Mouse (Mus musculus): Measurements from ENCODE around the gene Pbx1. TPM values are rescaled to one million over a fixed set of nuclear protein-coding genes. Genes with fewer than 3 reads are reported as not detected.
"Not testable (repeated sequence)": the region's sequence is repeated elsewhere in the genome, so short reads cannot be mapped to it uniquely, and the experiment has no call there.

Gene Pbx1
- 133 and 332 TPM in 2 replicates for polyA plus RNA-seq (2012; ENCODE audit: insufficient read depth, insufficient read length, low replicate concordance, missing spikeins)

DNA sequence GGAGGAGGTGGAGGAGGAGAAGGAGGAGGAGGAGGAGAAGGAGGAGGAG, at the start of gene Pbx1:
TSS of gene Pbx1 (minus strand) at position 39 of the 49 bp plus-strand sequence.
- H3K27ac ChIP-seq (ENCODE audit: insufficient read depth, low read depth, low read length): peak within 1 kb of the TSS; percentile 99
- H3K4me1 ChIP-seq (ENCODE audit: control insufficient read depth, insufficient read depth, low read length): not testable (repeated sequence)
- peak within 1 kb of the TSS; percentile 95 for H3K4me3 ChIP-seq (ENCODE audit: insufficient read depth, low read depth, low read length)

DNA sequence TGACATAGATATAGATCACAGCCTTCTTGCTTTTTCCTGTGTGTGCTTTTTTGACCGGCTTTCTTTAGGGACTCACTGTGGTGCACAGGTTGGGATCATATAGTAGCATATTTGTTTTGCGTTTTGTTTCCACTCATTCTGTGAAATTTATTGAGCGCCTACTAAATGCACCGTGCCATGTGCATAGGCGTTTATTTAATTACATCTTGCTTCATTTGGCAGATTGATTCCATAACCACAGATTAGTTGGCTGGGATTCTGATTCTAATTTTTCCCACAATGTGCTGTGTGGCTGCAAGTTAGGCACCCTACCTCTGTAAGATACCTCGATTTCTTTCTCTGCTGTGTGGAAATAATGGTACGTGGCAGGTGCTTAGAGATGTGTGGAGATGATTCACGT, 47.6 kb upstream of the Pbx1 start:
- Histone ChIP-seq H3K4me3 (ENCODE audit: insufficient read depth, low read depth, low read length) (no peak overlapping the region), H3K27ac (ENCODE audit: insufficient read depth, low read depth, low read length) (no peak overlapping the region), H3K4me1 (ENCODE audit: control insufficient read depth, insufficient read depth, low read length) (peaks cover 11% of the 10 kb centered on the region; the same call in 1 of the 2 replicates)
- no peak for TF ChIP-seq CTCF (IDR thresholded peaks at IDR 0.05; ENCODE audit: insufficient read depth, low read depth, low read length)
- TF ChIP-seq POLR2A (IDR thresholded peaks at IDR 0.05; ENCODE audit: insufficient read depth, low read depth, low read length): no peak
- WGBS: 71% methylated on average over 8 of the region's 8 CpGs

DNA sequence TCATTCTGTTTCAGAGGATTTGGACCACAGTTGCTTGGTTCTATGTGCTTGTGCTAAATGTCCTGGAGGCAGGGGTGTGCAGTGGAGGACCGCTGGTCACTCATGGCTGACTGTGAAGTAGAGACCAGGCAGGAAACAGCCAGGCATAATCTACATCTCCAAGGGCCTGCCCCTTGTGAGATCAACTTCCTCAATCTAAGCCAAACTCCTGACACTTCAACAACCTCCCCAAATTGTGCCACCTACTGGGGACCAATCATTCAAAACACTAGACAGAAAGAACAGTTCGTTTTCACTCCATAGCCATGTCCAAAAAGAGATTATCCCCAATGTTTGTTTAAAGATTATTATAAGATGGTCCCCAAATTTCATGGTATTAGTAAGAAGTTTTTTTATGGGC, 46.8 kb upstream of the Pbx1 start:
- Histone ChIP-seq H3K4me1 (ENCODE audit: control insufficient read depth, insufficient read depth, low read length) (peaks cover 11% of the 10 kb centered on the region; the same call in 1 of the 2 replicates), H3K27ac (ENCODE audit: insufficient read depth, low read depth, low read length) (no peak overlapping the region), H3K4me3 (ENCODE audit: insufficient read depth, low read depth, low read length) (no peak overlapping the region)
- TF ChIP-seq CTCF (IDR thresholded peaks at IDR 0.05; ENCODE audit: insufficient read depth, low read depth, low read length) (no peak), POLR2A (IDR thresholded peaks at IDR 0.05; ENCODE audit: insufficient read depth, low read depth, low read length) (no peak)
- WGBS: 82% methylated on average over 2 of the region's 2 CpGs

DNA sequence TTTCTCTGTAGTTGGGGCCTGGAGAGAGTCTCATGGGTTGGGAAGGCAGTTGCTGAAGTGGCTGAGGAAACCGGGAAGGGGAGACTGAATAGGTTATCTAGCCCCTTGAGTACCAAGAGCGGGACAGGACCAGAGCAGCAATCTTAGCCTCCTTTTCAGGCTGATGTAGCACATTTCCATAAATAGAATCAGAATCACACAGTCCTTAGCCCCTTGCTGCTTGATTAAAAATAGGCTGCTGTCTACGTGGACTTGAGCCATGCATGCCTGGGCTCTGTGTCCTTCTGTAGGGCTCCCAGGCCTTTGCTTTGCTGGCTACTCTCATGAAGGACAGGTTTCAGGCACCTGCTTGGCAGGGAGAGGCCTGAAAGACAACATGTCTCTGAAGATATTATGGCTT, 44.8 kb upstream of the Pbx1 start:
- Histone ChIP-seq H3K4me3 (ENCODE audit: insufficient read depth, low read depth, low read length) (no peak overlapping the region), H3K4me1 (ENCODE audit: control insufficient read depth, insufficient read depth, low read length) (peaks cover 11% of the 10 kb centered on the region; the same call in 1 of the 2 replicates), H3K27ac (ENCODE audit: insufficient read depth, low read depth, low read length) (no peak overlapping the region)
- 65% methylated on average over 3 of the region's 3 CpGs for WGBS
- TF ChIP-seq POLR2A (IDR thresholded peaks at IDR 0.05; ENCODE audit: insufficient read depth, low read depth, low read length) (no peak), CTCF (IDR thresholded peaks at IDR 0.05; ENCODE audit: insufficient read depth, low read depth, low read length) (no peak)

DNA sequence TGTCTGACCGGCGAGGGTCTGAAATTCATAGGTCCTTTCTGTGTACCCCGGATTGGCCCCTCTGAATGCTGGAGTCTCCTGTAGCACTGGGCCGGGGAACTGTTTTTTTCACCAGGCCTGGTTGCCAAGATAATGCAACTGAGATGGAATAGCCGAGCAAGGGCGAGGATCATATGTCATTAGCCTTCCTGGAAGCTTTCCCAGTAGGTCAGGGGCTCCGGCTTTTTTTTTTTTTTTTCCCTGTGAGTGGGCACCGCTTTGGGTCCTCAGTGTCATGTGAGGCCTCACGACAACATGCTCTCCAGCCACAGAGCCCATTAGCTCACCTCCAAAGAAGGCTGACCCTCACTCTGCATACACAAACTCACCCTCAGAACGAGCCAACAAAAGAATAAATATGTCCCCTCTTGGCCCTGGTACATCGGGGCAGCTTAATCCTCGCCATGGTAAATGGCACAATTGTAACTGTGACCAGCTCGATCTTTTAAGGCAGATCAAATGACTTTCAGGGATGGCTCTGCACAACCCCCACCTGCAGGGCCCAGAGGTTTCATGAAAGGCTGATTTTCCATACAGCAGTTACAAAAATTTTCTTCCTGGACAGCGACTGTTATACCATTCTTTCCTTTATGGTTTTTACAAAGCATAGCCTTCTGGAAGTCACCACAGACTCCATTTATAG, 44.3 kb upstream of the Pbx1 start:
- no peak overlapping the region for H3K27ac ChIP-seq (ENCODE audit: insufficient read depth, low read depth, low read length)
- WGBS: 72% methylated on average over 14 of the region's 14 CpGs
- TF ChIP-seq POLR2A (IDR thresholded peaks at IDR 0.05; ENCODE audit: insufficient read depth, low read depth, low read length): no peak
- H3K4me1 ChIP-seq (ENCODE audit: control insufficient read depth, insufficient read depth, low read length): peaks cover 11% of the 10 kb centered on the region; the same call in 1 of the 2 replicates
- H3K4me3 ChIP-seq (ENCODE audit: insufficient read depth, low read depth, low read length): no peak overlapping the region

DNA sequence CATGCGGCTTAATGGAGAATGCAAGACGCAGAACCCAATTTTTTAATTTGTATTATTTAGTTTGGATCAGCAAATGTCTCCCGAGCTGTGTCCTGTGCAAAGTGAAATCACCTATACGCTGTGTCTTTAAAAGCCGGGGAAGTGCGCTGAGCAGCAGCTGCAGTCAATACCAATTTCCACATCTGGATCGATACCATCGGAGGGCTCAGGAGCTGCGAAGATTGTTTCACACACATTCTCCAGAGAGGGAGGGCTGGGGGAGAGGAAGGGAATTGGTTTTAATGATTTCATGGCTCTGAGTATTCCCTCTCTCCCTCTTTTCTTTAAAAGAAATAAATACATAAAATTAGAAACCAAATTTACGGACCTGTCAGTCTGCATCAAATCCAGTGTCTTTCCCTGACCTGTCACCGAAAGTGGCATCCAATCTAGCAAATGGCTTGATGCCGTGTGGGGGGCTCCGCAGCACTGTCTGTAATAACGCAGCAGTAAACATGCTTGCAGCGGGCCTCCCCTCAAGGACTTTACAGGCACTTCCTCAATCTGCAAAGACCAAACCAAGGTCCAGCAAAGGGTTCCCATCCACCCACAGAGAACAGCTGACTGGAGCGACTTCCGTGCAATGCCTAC, 43.6 kb upstream of the Pbx1 start:
- Histone ChIP-seq H3K4me3 (ENCODE audit: insufficient read depth, low read depth, low read length) (no peak overlapping the region), H3K27ac (ENCODE audit: insufficient read depth, low read depth, low read length) (no peak overlapping the region), H3K4me1 (ENCODE audit: control insufficient read depth, insufficient read depth, low read length) (peaks cover 11% of the 10 kb centered on the region; the same call in 1 of the 2 replicates)
- TF ChIP-seq CTCF (IDR thresholded peaks at IDR 0.05; ENCODE audit: insufficient read depth, low read depth, low read length) (no peak), POLR2A (IDR thresholded peaks at IDR 0.05; ENCODE audit: insufficient read depth, low read depth, low read length) (no peak)
- 79% methylated on average over 17 of the region's 17 CpGs for WGBS

DNA sequence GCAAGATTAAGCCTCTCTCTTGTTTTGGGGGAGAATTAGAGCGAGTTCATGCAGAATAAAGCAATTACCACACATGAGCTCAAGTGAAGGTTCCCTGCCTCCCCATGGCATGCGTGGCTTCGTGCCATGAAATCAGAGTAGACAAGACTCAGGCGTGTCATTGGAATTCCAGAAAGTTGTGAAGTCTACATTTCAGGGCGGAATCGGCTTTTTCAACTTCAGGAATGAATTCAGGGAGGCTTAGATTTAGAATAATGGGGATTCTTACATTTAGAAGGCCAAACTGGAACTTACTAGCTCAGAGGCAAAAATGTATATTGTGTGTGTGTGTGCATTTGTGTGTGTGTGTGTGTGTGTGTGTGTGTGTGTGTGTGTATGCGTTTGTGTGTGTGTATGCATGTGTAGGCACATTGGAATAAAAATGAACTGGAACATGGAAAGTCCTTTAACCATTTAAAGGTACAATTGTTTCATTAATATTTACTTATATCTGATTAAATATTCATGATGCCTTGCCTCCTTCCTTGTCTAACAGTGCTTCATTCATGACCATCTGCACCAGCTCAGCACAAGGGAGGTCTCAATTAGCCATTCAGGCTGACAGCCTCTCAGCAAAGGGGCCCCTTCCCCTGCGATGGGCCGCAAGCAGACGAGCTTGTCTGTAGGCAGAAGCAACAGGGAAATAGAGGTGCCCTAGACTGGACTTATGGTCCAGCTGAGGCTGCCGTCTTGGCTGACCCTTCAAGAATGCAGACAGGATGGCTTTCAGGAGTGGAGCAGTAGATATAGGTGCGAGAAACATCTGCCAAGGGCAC, 41.4 kb upstream of the Pbx1 start:
- 59% methylated on average over 12 of the region's 12 CpGs for WGBS
- Histone ChIP-seq H3K27ac (ENCODE audit: insufficient read depth, low read depth, low read length) (no peak overlapping the region), H3K4me1 (ENCODE audit: control insufficient read depth, insufficient read depth, low read length) (peaks cover 11% of the 10 kb centered on the region; the same call in 1 of the 2 replicates)

DNA sequence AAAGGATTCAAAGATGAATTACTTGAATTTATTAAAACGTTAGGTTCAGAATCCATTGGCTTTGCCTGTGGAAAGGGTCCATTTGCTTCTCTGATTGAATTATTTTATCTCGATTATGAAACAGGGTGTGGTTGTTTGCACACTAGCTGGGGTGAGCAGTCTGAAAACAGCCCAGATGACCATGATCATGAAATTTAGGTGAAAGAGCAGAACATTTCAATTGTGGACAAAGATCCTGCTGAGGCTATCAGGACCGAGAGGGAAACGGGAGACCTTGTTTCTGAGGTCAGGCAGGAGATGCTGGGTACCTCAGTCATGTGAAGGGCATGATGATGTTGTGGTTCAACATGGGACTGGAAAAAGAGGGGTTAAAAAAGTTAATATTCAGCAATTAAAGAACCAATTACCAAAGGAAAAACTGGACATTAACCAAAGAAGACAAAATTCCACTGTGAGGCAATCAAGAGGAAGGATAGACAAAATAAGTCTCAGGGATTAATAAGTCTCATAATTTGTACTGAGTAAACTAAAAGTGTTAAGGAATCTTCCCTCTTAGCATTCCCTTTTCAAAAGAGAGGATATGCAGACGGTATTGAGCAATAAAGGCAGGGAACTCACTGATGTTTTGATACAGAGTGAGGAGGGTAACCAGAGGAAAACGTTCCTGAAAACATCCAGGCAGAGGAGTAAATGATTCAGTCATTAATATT, 40.6 kb upstream of the Pbx1 start:
- 72% methylated on average over 6 of the region's 6 CpGs for WGBS
- no peak for TF ChIP-seq CTCF (IDR thresholded peaks at IDR 0.05; ENCODE audit: insufficient read depth, low read depth, low read length)
- no peak for TF ChIP-seq POLR2A (IDR thresholded peaks at IDR 0.05; ENCODE audit: insufficient read depth, low read depth, low read length)
- Histone ChIP-seq H3K4me1 (ENCODE audit: control insufficient read depth, insufficient read depth, low read length) (peaks cover 11% of the 10 kb centered on the region; the same call in 1 of the 2 replicates), H3K4me3 (ENCODE audit: insufficient read depth, low read depth, low read length) (no peak overlapping the region), H3K27ac (ENCODE audit: insufficient read depth, low read depth, low read length) (no peak overlapping the region)

More for the DNA sequence above, 41.4 kb upstream of the Pbx1 start:
- TF ChIP-seq CTCF (IDR thresholded peaks at IDR 0.05; ENCODE audit: insufficient read depth, low read depth, low read length): no peak
- no peak for TF ChIP-seq POLR2A (IDR thresholded peaks at IDR 0.05; ENCODE audit: insufficient read depth, low read depth, low read length)
- no peak overlapping the region for H3K4me3 ChIP-seq (ENCODE audit: insufficient read depth, low read depth, low read length)

DNA sequence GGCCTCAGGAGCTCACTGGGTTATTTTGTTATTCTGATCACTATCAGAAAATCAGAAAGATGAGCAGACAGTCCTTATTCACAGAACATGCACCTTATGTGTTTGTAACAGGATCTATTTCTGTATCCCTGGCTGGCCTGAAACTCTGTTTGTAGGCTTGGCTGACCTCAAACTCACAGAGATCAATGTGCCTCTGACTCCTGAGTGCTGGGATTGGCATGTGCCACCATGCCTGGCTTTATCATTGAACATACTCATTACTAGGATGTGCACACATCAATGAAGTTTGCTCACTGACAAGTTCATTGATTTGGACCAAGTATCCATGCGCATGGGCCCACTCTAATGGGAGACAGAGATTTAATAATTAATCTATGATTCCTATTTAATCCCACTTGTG, 27.4 kb upstream of the Pbx1 start:
- Histone ChIP-seq H3K4me3 (ENCODE audit: insufficient read depth, low read depth, low read length) (no peak overlapping the region), H3K27ac (ENCODE audit: insufficient read depth, low read depth, low read length) (no peak overlapping the region), H3K4me1 (ENCODE audit: control insufficient read depth, insufficient read depth, low read length) (peaks cover 3% of the 10 kb centered on the region)
- TF ChIP-seq POLR2A (IDR thresholded peaks at IDR 0.05; ENCODE audit: insufficient read depth, low read depth, low read length): no peak
- no peak for TF ChIP-seq CTCF (IDR thresholded peaks at IDR 0.05; ENCODE audit: insufficient read depth, low read depth, low read length)
- WGBS: 98% methylated on average over 1 of the region's 1 CpGs
